18 mouse cellular contexts compared by ENCODE assay signal in genomic region chr6:148620034-148620433, GRCm38 (mm10).
DNase-seq lines count a peak whose midpoint lies in the region; ATAC-seq and TF ChIP-seq lines count a peak whose summit lies in the region.
"Had no signal": no experiment of that assay in that cellular context is flagged by ENCODE, and none has a peak within 500 bp of the region (broad histone marks: within the 10 kb centered on the region; RNA-seq: fewer than 3 reads in every experiment).

No protein-coding gene starts in this region.

- 48% methylated on average over 1 of the region's 1 CpGs for WGBS in intestine, embryonic 15.5 days
- 19% methylated on average over 1 of the region's 1 CpGs for WGBS in intestine, postnatal 0 days
- WGBS in liver, embryonic 15.5 days (ENCODE audit: insufficient replicate concordance) = 7% methylated on average over 1 of the region's 1 CpGs

- peak; percentile 53; the same call in 1 of the 2 replicates for ATAC-seq in intestine, embryonic 15.5 days
- no peak for ATAC-seq in intestine, postnatal 0 days
- peak; percentile 88 for ATAC-seq in erythroid progenitor cell, adult 5-6 weeks (replicated peaks; ENCODE audit: low FRiP score, poor library complexity, severe bottlenecking)
- ATAC-seq in liver, embryonic 15.5 days (ENCODE audit: insufficient read depth) = peak; percentile 95
- ATAC-seq: lung, postnatal 0 days had no signal

- no peak overlapping the region for H3K4me3 ChIP-seq in intestine, embryonic 15.5 days (replicated peaks)
- H3K4me3 ChIP-seq in intestine, postnatal 0 days (ENCODE audit: low read depth, low read length) = no peak overlapping the region
- H3K4me3 ChIP-seq in liver, embryonic 15.5 days (replicated peaks) = peak overlapping the region; percentile 9; the same call in 1 of the 2 replicates
- H3K4me3 ChIP-seq: embryonic facial prominence, embryonic 13.5 days; forebrain, embryonic 10.5 days; hindbrain, embryonic 12.5 days; limb, embryonic 15.5 days; neural tube, embryonic 15.5 days had no signal

- no peak for TF ChIP-seq CTCF in intestine, postnatal 0 days (IDR thresholded peaks at IDR 0.05; ENCODE audit: low read depth)

- no peaks in the 10 kb centered on the region for H3K27me3 ChIP-seq in intestine, embryonic 15.5 days (replicated peaks)
- no peaks in the 10 kb centered on the region for H3K27me3 ChIP-seq in intestine, postnatal 0 days (replicated peaks; ENCODE audit: control insufficient read depth, insufficient read depth, low read length)
- no peaks in the 10 kb centered on the region for H3K27me3 ChIP-seq in liver, embryonic 15.5 days
- H3K27me3 ChIP-seq: embryonic facial prominence, embryonic 13.5 days; hindbrain, embryonic 12.5 days; limb, embryonic 15.5 days; neural tube, embryonic 15.5 days had no signal

- H3K9ac ChIP-seq in intestine, embryonic 15.5 days = no peak overlapping the region
- no peak overlapping the region for H3K9ac ChIP-seq in intestine, postnatal 0 days (ENCODE audit: low read depth, low read length)
- H3K9ac ChIP-seq in liver, embryonic 15.5 days = peak overlapping the region; percentile 42
- H3K9ac ChIP-seq: embryonic facial prominence, embryonic 13.5 days; hindbrain, embryonic 12.5 days; limb, embryonic 15.5 days; neural tube, embryonic 15.5 days had no signal

- H3K27ac ChIP-seq in intestine, embryonic 15.5 days = no peak overlapping the region
- H3K27ac ChIP-seq in intestine, postnatal 0 days (ENCODE audit: low read depth, low read length) = no peak overlapping the region
- H3K27ac ChIP-seq in liver, embryonic 15.5 days (replicated peaks) = peak overlapping the region; percentile 83
- H3K27ac ChIP-seq: embryonic facial prominence, embryonic 13.5 days; forebrain, embryonic 10.5 days; hindbrain, embryonic 12.5 days; limb, embryonic 15.5 days; neural tube, embryonic 15.5 days had no signal

- no peaks in the 10 kb centered on the region for H3K36me3 ChIP-seq in intestine, embryonic 15.5 days
- H3K36me3 ChIP-seq in intestine, postnatal 0 days (ENCODE audit: control insufficient read depth, insufficient read depth) = no peaks in the 10 kb centered on the region
- no peaks in the 10 kb centered on the region for H3K36me3 ChIP-seq in liver, embryonic 15.5 days (replicated peaks)
- H3K36me3 ChIP-seq: embryonic facial prominence, embryonic 13.5 days; forebrain, embryonic 10.5 days; hindbrain, embryonic 12.5 days; limb, embryonic 15.5 days; neural tube, embryonic 15.5 days had no signal

- no peak overlapping the region for H3K4me2 ChIP-seq in intestine, embryonic 15.5 days (replicated peaks)
- no peak overlapping the region for H3K4me2 ChIP-seq in intestine, postnatal 0 days (replicated peaks; ENCODE audit: low read depth)
- H3K4me2 ChIP-seq in liver, embryonic 15.5 days = peak overlapping the region; percentile 54
- H3K4me2 ChIP-seq: embryonic facial prominence, embryonic 13.5 days; hindbrain, embryonic 12.5 days; limb, embryonic 15.5 days; neural tube, embryonic 15.5 days had no signal

- no peak for DNase-seq in layer of hippocampus, adult 9-10 months (ENCODE audit: low spot score)
- DNase-seq in cerebellum, postnatal 36 days = no peak
- no peak for DNase-seq in yolk sac, embryonic 10.5 days (ENCODE audit: low spot score)
- DNase-seq: adrenal gland, postnatal 36 days; B cell, adult 2 months; cerebellum, adult 9-10 months; midbrain, embryonic 14.5 days; thymus, adult 18-20 months had no signal

- 0 out of 2 replicates have a peak, but pooled peaks cover 8% of the 10 kb centered on the region for H3K4me1 ChIP-seq in intestine, embryonic 15.5 days (replicated peaks)
- H3K4me1 ChIP-seq in intestine, postnatal 0 days (replicated peaks; ENCODE audit: control insufficient read depth, insufficient read depth, low read length) = no peaks in the 10 kb centered on the region
- H3K4me1 ChIP-seq in liver, embryonic 15.5 days (replicated peaks) = peaks cover 41% of the 10 kb centered on the region
- H3K4me1 ChIP-seq: limb, embryonic 15.5 days had no signal

- no peaks in the 10 kb centered on the region for H3K9me3 ChIP-seq in intestine, embryonic 15.5 days
- H3K9me3 ChIP-seq in intestine, postnatal 0 days (ENCODE audit: control insufficient read depth) = no peaks in the 10 kb centered on the region
- no peaks in the 10 kb centered on the region for H3K9me3 ChIP-seq in liver, embryonic 15.5 days (replicated peaks)
- H3K9me3 ChIP-seq: embryonic facial prominence, embryonic 13.5 days; forebrain, embryonic 10.5 days; hindbrain, embryonic 12.5 days; limb, embryonic 15.5 days; neural tube, embryonic 15.5 days had no signal
